Mouse (Mus musculus) cortical plate, adult 2 months (tissue): ENCODE results near the gene Fam213a. TPM values are rescaled to one million over a fixed set of nuclear protein-coding genes. Genes with fewer than 3 reads are reported as not detected.

Experiments
- H3K27ac ChIP-seq: fragments of 200-500 bp; 2 replicates; pipeline ENCODE4 v1.5.1; 2012; ENCODE audit warnings: low read length, control low read depth, inconsistent platforms; ENCODE audit not compliant: insufficient read depth
- H3K4me1 ChIP-seq: fragments of 200-500 bp; 2 replicates; pipeline ENCODE4 v1.6.1; 2011; ENCODE audit warnings: low read length; ENCODE audit not compliant: control insufficient read depth, insufficient read depth
- H3K4me3 ChIP-seq: fragments of 200-500 bp; 2 replicates; pipeline ENCODE4 v1.5.1; 2011; ENCODE audit warnings: mild to moderate bottlenecking, low read length, control low read depth; ENCODE audit not compliant: insufficient read depth
- CTCF ChIP-seq: fragments of 200-500 bp; IDR thresholded peaks from 2 replicates; pipeline ENCODE4 v1.5.1; 2011; ENCODE audit warnings: mild to moderate bottlenecking, control low read depth, low read length; ENCODE audit not compliant: insufficient read depth; ENCODE audit errors: extremely low read depth
- POLR2A ChIP-seq: fragments of 200-500 bp; IDR thresholded peaks from 2 replicates; pipeline ENCODE4 v1.6.1; 2011; ENCODE audit warnings: mild to moderate bottlenecking, low read length, control low read depth; ENCODE audit not compliant: insufficient read depth; ENCODE audit errors: extremely low read depth
- polyA plus RNA-seq: library from polyadenylated mRNA; depleted of rRNA; stranded (reverse); fragments of >200 nt; gene quantifications from 2 replicates; pipeline ENCODE4 v1.2.3, GENCODE M21; 2012

Gene Fam213a
- polyA plus RNA-seq, 1 experiment = 125 TPM

GRCm38 (mm10) chr14:40979723-40980122, 33.9 kb downstream of the Fam213a start:
- Histone ChIP-seq H3K4me1 (no peaks in the 10 kb centered on the region), H3K27ac (no peak overlapping the region), H3K4me3 (no peak overlapping the region)
- no peak for TF ChIP-seq POLR2A

GRCm38 (mm10) chr14:40979002-40979401, 34.6 kb downstream of the Fam213a start:
- peak; percentile 75 for TF ChIP-seq CTCF
- TF ChIP-seq POLR2A = no peak
- H3K4me3 ChIP-seq = no peak overlapping the region
- no peak overlapping the region for H3K27ac ChIP-seq
- H3K4me1 ChIP-seq = no peaks in the 10 kb centered on the region

- H3K27ac ChIP-seq = no peak overlapping the region
- no peak for TF ChIP-seq POLR2A
- peak; percentile 71 for TF ChIP-seq CTCF
- H3K4me1 ChIP-seq = no peaks in the 10 kb centered on the region
- no peak overlapping the region for H3K4me3 ChIP-seq
These were observed 38.4 kb downstream of the Fam213a start for GRCm38 (mm10) chr14:40975127-40975721.

- H3K4me3 ChIP-seq = no peak overlapping the region; the same call in 1 of the 2 replicates
- no peak for TF ChIP-seq POLR2A
- no peak for TF ChIP-seq CTCF
- peaks cover 9% of the 10 kb centered on the region; the same call in 1 of the 2 replicates for H3K4me1 ChIP-seq
- H3K27ac ChIP-seq = no peak overlapping the region
These were observed 45.5 kb downstream of the Fam213a start for GRCm38 (mm10) chr14:40968051-40968450.

GRCm38 (mm10) chr14:40967598-40967900, 46.0 kb downstream of the Fam213a start:
- H3K4me1 ChIP-seq = peaks cover 9% of the 10 kb centered on the region; the same call in 1 of the 2 replicates
- TF ChIP-seq POLR2A (no peak), CTCF (no peak)
- peak overlapping the region; percentile 97 for H3K4me3 ChIP-seq
- peak overlapping the region; percentile 49; the same call in 1 of the 2 replicates for H3K27ac ChIP-seq

- H3K27ac ChIP-seq = peak overlapping the region; percentile 54; the same call in 1 of the 2 replicates
- peak overlapping the region; percentile 97 for H3K4me3 ChIP-seq
These were observed 46.6 kb downstream of the Fam213a start for GRCm38 (mm10) chr14:40966862-40967597.

GRCm38 (mm10) chr14:40966392-40966861, 47.2 kb downstream of the Fam213a start, which contains the start of gene Tspan14:
Gene Tspan14 (minus strand): TSS chr14:40966807.
- peaks cover 9% of the 10 kb centered on the region; the same call in 1 of the 2 replicates for H3K4me1 ChIP-seq
- peak within 1 kb of the TSS; percentile 97 for H3K4me3 ChIP-seq
- H3K27ac ChIP-seq = peak within 1 kb of the TSS; percentile 60
- no peak for TF ChIP-seq POLR2A

More at GRCm38 (mm10) chr14:40966862-40967597, 46.6 kb downstream of the Fam213a start:
- TF ChIP-seq POLR2A (peak; percentile 44; the same call in 1 of the 2 replicates), CTCF (no peak)
- peaks cover 9% of the 10 kb centered on the region; the same call in 1 of the 2 replicates for H3K4me1 ChIP-seq

GRCm38 (mm10) chr14:40965507-40966356, 47.9 kb downstream of the Fam213a start:
- TF ChIP-seq CTCF (no peak), POLR2A (no peak)
- Histone ChIP-seq H3K4me3 (peak overlapping the region; percentile 97), H3K4me1 (peaks cover 9% of the 10 kb centered on the region; the same call in 1 of the 2 replicates), H3K27ac (peak overlapping the region; percentile 60)

- TF ChIP-seq CTCF = no peak
- no peak for TF ChIP-seq POLR2A
- peak overlapping the region; percentile 97 for H3K4me3 ChIP-seq
- no peak overlapping the region; the same call in 1 of the 2 replicates for H3K27ac ChIP-seq
- peaks cover 9% of the 10 kb centered on the region; the same call in 1 of the 2 replicates for H3K4me1 ChIP-seq
These were observed 48.7 kb downstream of the Fam213a start for GRCm38 (mm10) chr14:40964881-40965280.
